8 mouse cellular contexts compared by ENCODE assay signal in genomic region chr15:27681419-27682187, GRCm38 (mm10). TPM values are rescaled to one million over a fixed set of nuclear protein-coding genes. Genes with fewer than 3 reads are reported as not detected.
DNase-seq lines count a peak whose midpoint lies in the region; ATAC-seq lines count a peak whose summit lies in the region.

Gene Otulinl, minus strand, starts transcription at chr15:27681579.

- peak; percentile 98 for ATAC-seq in embryonic facial prominence, embryonic 11.5 days (replicated peaks; ENCODE audit: insufficient number of reproducible peaks, low FRiP score, low TSS enrichment, low read depth)
- ATAC-seq in midbrain, embryonic 11.5 days (ENCODE audit: low FRiP score): peak; percentile 100

- peak within 1 kb of the TSS; percentile 64 for H3K4me3 ChIP-seq in embryonic facial prominence, embryonic 11.5 days (ENCODE audit: low read depth, low read length)
- peak within 1 kb of the TSS; percentile 65 for H3K4me3 ChIP-seq in midbrain, embryonic 11.5 days (ENCODE audit: low read depth, low read length)

- no peaks in the 10 kb centered on the region for H3K27me3 ChIP-seq in embryonic facial prominence, embryonic 11.5 days (ENCODE audit: control insufficient read depth, insufficient read depth, low read length)
- peaks cover 9% of the 10 kb centered on the region for H3K27me3 ChIP-seq in midbrain, embryonic 11.5 days (ENCODE audit: control insufficient read depth, insufficient read depth, low read length)

- no peaks in the 10 kb centered on the region for H3K9me3 ChIP-seq in embryonic facial prominence, embryonic 11.5 days (replicated peaks; ENCODE audit: control insufficient read depth, low read length)
- no peaks in the 10 kb centered on the region for H3K9me3 ChIP-seq in midbrain, embryonic 11.5 days (ENCODE audit: control insufficient read depth, low read length)

- no peaks in the 10 kb centered on the region for H3K36me3 ChIP-seq in embryonic facial prominence, embryonic 11.5 days (replicated peaks; ENCODE audit: control insufficient read depth, insufficient read depth, low read depth, low read length)
- no peaks in the 10 kb centered on the region for H3K36me3 ChIP-seq in midbrain, embryonic 11.5 days (ENCODE audit: control insufficient read depth, insufficient read depth, low read length)

- peak within 1 kb of the TSS; percentile 90 for H3K4me2 ChIP-seq in embryonic facial prominence, embryonic 11.5 days (ENCODE audit: low read depth, low read length)
- H3K4me2 ChIP-seq in midbrain, embryonic 11.5 days: peak within 1 kb of the TSS; percentile 89

- no peaks in the 10 kb centered on the region for H3K4me1 ChIP-seq in embryonic facial prominence, embryonic 11.5 days (ENCODE audit: control insufficient read depth, insufficient read depth, low read length)
- H3K4me1 ChIP-seq in midbrain, embryonic 11.5 days (ENCODE audit: control insufficient read depth, insufficient read depth, low read length): peaks cover 7% of the 10 kb centered on the region; the same call in 1 of the 2 replicates

- WGBS in embryonic facial prominence, embryonic 11.5 days: 2% methylated on average over 57 of the region's 59 CpGs
- WGBS in midbrain, embryonic 11.5 days: 1% methylated on average over 59 of the region's 59 CpGs

- H3K9ac ChIP-seq in embryonic facial prominence, embryonic 11.5 days (replicated peaks; ENCODE audit: low read length): peak within 1 kb of the TSS; percentile 69
- H3K9ac ChIP-seq in midbrain, embryonic 11.5 days (ENCODE audit: low read length): peak within 1 kb of the TSS; percentile 73

- no peak within 1 kb of the TSS for H3K27ac ChIP-seq in embryonic facial prominence, embryonic 11.5 days (replicated peaks; ENCODE audit: low read depth, low read length)
- H3K27ac ChIP-seq in midbrain, embryonic 11.5 days (ENCODE audit: low read depth, low read length): no peak within 1 kb of the TSS

- intact Hi-C loops in left cerebral cortex, postnatal 4 days (cut with DNase I): no loop called here

- peak; percentile 95 for DNase-seq in adrenal gland, postnatal 25 days
- DNase-seq in embryonic facial prominence, embryonic 11.5 days (ENCODE audit: low spot score): peak; percentile 95
- peak; percentile 99 for DNase-seq in heart, adult 11 months
- DNase-seq in kidney, adult 11 months: peak; percentile 91
- peak; percentile 93 for DNase-seq in left cerebral cortex, postnatal 4 days
- DNase-seq in midbrain, embryonic 11.5 days (ENCODE audit: low spot score, missing footprints): peak; percentile 99
- peak; percentile 94 for DNase-seq in right cerebral cortex, postnatal 4 days
- peak; percentile 90 for DNase-seq in yolk sac, embryonic 10.5 days (ENCODE audit: low spot score)

RNA-seq across cellular contexts. Expression of gene Otulinl, which starts in this region (rescaled TPM):
- 3.6 and 4.3 TPM in 2 replicates for total RNA-seq in adrenal gland, postnatal 25 days (2021)
- 14.9 and 15.5 TPM in 2 replicates for polyA plus RNA-seq in embryonic facial prominence, embryonic 11.5 days (2014; fragmentation: Nextera tagmentation; extraction: Ambion mirVana)
- total RNA-seq in left cerebral cortex, postnatal 4 days (2021): 10 to 100 TPM; 13.3 to 16.0 TPM
- 6.1 and 7.5 TPM in 2 replicates for polyA plus RNA-seq in midbrain, embryonic 11.5 days (2014; fragmentation: Nextera tagmentation; extraction: Ambion mirVana)
